Mouse (Mus musculus): ENCODE measurements at regions not wholly inside any gene's neighbourhood (a gene's known extent, or its start where the extent isn't known, plus 50 kb on each side); places are given as distances from the start of the nearest gene placed in this dataset.
"Not testable (repeated sequence)": the region's sequence is repeated elsewhere in the genome, so short reads cannot be mapped to it uniquely, and the experiment has no call there.

DNA sequence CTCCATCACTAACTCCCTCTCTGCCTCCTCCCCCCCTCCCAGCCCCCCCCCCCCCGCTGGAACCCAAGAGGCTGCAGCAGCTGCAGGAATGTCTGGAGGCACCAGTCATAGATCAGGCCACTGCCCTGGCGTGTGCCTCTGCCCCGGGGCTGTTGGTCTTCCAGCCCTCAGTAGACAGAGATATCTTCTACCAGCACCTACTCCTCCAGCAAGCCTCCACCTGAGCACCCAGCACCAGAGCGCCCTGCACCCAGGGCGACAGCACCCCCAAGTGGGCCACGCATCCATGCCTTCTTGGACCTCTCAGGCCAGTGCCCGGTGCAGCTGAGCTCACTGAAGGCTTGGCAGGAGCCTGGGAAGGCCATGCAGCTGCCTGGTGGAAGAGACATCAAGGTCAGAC, 936.5 kb downstream of the Diaph3 start:
- no peak for DNase-seq (ENCODE audit: low read depth, low spot score)

DNA sequence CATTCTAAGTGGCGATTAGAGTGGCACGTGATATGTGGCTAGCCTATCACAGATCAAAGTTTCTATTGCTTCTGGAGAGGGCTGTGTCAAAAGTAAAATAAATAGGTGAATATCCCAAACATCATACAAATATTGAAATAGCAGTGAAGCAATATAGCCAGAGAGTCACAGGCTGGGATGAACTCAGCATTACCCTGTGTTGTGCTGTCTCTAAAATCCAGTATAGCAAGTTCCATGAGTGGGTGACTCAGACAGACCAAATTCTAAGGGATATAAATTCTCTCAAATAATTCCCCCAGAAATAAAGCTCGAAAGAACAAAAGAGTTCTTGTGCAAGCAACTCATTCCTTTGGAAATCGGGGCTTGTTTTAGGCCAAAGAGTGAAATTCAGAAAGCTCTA, 943.2 kb downstream of the Diaph3 start:
- no peak for DNase-seq (ENCODE audit: low read depth, low spot score)

DNA sequence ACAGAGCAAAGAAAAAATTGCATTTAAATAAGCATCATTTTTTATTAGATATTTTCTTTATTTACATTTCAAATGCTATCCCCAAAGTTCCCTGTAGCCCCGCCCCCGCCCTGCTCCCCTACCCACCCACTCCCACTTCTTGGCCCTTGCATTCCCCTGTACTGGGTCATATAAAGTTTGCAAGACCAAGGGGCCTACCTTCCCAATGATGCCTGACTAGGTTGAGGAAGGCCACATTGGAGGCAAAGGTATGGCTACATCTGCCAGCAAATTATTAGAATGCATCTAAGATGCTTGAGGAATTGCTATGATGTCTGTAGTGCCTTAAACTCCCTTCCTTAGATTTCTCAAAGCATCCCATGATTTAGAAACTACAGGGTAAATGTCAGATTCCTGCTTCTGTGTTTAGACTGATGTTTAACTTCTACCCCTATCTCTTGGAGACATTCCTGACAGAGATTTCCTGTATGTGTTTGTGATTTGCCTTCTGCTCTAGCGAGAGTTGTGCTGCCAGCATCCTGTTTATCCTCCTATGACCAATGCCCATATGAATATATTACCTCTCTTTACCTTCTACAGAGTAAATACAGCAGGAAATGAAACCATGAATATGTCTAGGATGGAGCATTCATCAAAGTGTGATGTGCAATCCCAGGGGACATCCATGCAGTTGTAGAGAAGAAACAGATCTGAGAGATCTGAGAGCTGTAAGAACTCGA, 956.2 kb downstream of the Diaph3 start:
- DNase-seq (ENCODE audit: low read depth, low spot score): no peak

DNA sequence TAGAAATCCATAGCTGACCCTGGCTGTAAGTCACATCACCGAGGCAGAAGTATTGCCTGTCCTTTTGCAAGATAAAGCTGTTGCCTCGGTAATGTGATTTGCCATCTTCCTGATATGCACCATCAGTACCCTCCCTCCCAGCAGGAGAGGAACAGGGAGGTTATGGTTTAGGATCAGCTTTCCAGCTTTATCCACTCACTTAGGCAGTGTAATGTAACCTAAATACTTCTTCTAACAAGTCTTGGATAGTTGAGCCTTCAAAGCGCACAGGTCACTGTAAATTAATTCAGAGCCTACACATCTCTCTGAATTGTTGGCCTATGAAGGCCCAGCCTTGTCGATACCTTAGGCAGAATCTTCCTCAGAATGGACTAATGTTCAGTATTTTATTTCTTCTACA, 962.5 kb downstream of the Diaph3 start:
- no peak for DNase-seq (ENCODE audit: low read depth, low spot score)

DNA sequence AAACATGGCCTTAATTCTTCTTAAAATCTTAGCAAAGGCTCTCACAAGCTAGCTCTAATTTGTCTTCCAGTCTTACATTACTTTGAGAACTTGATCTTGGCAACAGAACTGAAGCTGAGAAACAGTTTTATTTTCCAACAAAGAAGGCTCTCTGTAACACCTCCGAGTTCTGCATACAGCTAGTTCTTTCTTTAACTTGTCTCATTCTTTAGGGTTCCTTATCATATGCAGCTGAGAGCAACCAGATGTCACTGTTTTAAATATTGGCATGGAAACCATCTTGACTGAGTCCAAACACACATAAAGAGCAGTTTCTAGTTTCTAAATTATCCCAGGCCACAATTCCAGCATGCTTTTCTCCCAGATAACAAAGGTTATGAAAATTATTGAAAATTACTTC, 969.9 kb downstream of the Diaph3 start:
- DNase-seq (ENCODE audit: low read depth, low spot score): no peak

DNA sequence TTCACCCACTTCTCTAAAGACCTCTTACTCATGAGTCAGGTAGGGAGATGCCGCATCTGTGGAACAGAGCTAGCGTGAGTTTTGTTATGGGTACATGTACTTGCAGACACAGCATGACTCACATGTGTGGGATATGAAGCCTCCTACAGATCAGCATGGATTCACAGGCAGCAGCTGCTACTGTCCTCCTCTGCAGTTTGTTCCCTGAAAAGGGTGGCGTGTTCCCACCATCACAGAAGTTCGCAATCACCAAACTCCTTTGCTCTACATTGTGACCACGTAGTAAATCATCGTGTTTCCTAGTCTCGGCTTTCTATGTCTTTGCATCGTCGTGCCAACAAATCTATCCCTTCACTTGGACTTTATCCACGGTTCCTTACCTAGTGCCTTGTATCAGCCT, 981.9 kb downstream of the Diaph3 start:
- no peak for DNase-seq (ENCODE audit: low read depth, low spot score)

DNA sequence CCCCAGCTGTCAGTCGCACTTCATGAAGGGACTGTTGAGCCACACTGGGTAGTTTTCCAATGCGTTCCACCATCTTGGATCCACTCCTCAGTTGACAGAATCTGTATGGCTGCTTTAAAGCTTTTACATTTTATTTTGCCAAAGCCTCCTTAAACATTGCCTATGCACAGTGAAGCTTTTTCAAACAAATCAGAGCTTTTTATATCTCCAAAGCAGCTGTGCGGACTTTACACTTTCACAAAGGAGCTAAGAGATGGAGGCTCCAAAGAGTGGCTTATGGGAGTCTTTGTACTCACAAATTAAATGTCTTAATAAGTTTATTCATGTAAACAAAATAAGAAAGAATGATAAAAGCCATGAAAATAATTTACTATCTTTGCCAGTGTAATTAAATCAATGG, 986.3 kb downstream of the Diaph3 start:
- no peak for DNase-seq (ENCODE audit: low read depth, low spot score)

DNA sequence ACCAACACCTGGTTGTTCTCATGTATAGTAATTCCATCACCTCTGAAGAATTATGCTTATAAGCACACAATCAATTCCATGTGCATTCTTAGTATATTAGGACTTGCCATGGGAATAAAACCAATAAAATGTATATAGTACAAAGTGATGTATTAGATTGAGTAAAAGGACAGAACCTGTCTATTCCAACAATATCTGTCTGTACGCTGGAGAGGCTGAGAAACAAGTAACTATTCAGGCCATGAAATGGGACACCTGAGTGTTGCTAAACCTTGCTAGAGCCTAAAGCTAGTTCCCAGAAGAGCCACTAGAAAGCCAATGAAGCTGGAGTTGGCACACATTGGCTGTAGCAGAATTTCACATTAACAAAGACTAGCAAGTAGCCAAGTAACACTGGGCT, 989.8 kb downstream of the Diaph3 start:
- no peak for DNase-seq (ENCODE audit: low read depth, low spot score)

DNA sequence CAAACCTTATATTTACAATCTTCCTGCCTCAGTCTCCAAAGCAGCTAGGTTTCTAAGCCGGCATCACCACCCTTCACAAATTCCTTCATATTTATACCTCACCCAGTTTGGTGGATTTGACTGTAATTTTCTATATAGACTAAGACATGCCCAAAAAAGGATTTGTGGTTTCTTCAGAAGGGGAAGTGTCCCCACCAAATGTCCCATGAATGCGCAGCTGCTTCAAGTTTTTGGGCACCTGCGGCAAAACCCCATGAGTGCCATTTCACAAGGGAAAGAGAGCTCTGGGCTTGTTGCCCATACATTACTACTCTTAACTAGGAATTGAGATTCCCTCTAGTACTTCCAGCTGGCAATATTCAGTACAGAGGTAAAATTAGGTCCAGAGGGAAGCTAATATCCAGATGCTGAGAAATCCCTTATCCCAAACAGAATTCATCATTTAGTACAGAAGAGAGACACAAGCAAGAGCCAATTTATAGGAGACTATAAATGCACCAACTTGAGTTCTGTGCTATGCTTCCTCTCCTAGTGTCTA, 990.6 kb downstream of the Diaph3 start:
- DNase-seq (ENCODE audit: low read depth, low spot score): no peak

DNA sequence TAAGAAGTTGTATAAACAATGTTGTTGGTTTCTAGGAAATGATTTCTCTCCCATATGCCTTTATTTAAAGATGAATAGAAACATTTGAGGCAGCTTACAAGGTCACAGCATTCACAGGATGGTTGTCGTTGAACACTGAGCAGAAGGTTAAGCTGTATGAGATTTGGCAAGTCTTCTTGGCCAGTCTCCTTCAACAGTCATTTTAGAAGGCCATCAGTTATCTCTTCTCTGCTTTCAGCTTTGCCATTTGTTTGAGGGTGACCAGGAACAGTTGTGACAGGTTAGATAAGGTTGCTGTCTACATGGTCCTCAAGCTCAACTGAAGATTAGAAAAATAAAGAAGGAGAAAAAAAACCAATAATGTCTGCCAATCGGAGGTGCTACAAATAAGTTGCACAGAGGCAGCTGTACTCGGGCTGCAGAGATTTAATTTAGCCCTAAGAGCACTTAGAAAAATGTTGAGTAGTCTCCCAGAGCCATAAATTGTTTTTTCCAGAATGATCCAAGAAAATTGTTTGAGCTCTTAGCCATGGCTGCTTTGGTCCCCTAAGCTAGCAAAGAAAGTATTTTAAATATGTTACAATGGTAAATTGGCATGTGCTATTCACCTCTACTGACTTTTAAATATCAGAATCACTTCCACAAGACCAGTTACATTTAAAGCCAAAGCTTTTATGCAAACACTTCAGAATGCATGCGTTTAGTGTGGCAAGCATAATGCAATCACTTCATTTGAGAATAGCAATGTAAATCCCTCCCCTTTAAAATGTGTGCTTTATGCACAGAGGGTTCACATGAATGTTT, 1025.6 kb downstream of the Diaph3 start:
- DNase-seq (ENCODE audit: low read depth, low spot score): no peak

DNA sequence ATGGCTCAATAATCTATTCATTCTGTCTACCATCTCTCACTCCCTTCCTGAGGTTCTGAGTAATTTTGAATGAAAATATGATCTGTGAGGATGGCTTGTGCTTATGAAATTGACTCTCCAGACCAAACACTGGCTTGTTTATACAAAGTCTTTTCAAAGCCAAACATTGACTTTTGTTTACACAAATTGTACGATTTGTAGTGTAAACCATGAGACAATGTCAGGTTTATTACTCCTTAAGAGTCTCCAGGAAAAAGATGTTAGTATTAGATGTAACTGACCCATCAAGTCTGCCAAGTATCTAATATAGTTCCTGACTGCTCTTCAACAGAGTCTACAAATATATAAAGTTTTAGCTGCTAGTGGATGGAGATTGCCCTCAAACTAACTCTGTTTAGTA, 1039.5 kb downstream of the Diaph3 start:
- no peak for DNase-seq (ENCODE audit: low read depth, low spot score)

DNA sequence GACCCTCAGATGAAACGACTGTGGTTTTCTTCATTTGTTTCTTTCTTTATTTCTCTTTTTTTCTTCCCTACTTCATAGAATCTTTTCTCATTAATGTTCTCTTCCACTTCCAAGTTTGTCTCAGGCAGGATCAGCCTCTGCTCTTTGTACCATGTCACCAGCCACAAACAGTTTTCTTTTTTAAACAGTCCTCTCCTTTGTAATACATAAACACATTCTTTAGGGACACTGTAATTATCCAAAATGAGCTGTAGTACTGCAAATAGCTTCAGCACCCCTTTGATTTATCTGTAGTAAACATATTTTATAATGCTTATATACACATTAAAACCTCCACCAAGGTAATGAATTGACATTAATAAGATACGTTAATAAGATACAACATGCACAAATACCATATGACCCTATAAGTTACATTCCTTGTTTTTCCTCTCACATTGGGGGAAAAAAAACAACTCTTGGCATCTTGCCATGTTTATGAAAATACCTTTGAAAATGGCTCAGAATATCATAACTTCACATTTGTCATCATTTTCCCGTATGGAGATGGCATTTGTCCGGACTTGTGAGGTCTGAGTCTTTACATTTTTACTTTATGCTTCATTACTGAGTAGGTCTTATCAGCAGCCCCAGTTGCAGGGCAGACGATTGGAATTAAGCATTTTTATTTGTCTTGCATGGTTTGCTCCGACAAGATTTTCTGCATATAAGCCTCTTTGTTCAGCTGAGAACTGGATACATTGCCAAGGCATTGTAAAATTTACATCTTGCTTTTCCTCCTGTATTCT, 1070.5 kb downstream of the Diaph3 start:
- no peak for DNase-seq (ENCODE audit: low read depth, low spot score)

DNA sequence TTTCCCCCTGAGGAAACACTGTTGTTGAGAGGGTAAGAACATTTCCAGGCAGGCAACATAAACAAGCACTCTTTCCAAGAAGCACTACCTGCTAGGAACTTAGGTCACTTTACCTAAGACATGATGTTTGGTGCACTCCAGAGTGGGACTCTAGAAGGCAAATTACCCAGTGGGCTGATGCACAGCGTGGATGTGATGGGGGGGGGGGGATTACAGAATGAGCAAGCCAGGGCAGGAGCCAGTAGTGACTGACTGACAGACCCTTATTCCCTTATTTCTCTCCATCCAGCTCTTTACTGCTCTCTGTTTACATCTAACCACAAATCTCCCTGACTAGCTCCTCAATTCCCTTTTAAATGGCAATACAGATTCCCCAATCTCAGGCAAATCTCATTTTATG, 1071.7 kb downstream of the Diaph3 start:
- DNase-seq (ENCODE audit: low read depth, low spot score): no peak

DNA sequence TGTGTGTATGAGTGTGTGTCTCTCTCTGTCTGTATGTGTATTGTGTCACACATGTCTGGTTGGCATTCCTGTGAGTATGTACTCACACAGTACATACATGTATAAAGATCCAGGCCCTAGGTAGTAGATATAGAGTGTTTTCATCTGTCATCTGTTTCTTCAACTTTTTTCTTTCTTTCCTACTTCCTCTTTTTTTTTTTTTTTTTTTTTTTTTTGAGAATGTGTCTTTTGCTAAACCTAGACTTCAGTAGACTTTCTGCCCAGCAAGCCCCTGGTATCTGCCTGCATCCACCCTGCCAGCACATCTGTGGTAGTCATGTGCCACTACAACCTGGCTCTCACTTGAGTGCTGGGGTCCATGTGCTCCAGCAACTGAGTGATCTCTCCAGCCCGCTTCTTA, 1073.3 kb downstream of the Diaph3 start:
- no peak for DNase-seq (ENCODE audit: low read depth, low spot score)

DNA sequence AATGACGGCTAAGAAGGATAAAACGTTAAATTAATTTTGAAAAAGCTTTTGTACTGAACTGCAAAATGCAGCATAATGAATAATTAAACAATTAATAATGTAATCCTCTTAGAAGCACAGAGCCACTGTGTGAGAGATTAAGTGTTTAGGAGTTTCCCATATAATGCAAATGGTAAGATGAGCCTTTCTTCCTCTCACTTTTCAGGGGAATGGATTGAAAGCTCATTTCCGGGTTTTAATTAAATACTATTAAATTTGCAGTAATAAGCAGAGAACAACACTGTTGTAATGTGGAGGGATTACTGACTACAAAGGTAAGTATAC, 1077.5 kb downstream of the Diaph3 start:
- DNase-seq (ENCODE audit: low read depth, low spot score): no peak

DNA sequence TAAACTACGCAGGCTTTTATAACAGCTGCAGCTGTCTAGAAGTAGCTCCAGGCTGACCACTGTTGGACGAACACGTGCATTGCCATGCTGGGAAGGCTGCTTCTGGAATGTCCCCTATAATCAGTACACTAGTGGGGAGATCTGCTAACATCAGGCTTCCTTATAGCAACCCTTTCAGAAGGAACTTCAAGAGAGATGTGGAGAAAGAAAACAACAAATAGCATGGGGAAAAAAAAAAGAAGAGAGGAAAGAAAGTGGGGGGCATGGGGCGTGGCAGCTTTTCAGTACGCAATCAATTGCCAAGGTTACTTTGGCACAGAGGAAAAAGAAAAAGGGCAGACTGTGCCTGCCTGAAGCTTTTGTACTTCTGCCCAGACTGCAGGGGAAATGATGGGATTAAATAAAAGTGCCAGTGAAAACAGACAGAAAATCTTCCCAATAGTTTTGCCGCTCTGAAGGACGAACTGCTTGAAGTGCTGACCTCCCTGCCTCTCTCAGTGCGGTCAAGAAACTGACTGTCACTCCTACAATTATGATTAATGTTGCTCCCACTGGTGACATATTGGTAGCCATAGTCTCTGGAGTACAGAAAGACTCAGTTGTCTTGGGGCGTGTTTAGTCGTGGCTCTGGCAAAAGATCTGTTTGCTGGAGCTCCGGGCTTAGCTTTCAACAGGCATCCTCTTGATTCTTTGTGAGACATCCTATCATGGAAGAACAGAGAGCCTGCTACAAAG, 1078.0 kb downstream of the Diaph3 start:
- DNase-seq (ENCODE audit: low read depth, low spot score): peak; percentile 20

DNA sequence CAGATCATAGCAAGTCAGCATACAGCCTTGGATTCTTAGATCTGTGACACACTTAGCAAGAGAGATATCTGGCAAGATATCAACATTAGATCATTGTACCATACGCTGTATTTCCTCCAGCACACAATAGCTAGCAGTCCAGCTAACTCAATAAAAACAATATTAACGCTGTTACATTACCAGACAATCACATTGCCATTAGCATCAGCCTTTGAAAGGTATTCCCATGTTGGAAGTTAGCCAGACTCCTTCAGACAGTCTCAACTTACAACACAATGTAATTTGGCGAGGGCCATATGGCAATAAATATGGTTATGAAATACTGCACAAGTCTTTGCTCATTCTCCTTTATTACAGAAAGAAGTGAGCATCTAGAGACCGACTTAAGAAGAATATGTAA, 1084.0 kb downstream of the Diaph3 start:
- DNase-seq (ENCODE audit: low read depth, low spot score): no peak

DNA sequence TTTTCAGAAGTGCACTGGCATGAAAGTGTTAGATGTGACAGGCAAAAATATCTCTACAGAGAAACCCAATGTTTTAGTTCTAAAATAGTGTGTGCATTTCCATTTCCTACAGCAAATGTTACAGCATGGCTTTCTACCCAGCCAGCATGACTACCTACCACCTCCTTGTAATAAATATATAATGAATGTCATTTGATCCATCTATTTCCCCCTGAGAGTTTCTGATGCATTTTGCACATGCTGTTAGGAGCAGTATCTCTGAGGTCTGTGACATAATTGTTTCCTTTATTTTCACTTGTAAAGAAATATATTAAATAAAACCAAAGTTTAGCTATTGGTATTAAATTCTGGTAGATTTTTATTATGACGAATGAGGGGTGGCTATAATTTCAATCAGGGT, 1086.4 kb downstream of the Diaph3 start:
- DNase-seq (ENCODE audit: low read depth, low spot score): no peak

DNA sequence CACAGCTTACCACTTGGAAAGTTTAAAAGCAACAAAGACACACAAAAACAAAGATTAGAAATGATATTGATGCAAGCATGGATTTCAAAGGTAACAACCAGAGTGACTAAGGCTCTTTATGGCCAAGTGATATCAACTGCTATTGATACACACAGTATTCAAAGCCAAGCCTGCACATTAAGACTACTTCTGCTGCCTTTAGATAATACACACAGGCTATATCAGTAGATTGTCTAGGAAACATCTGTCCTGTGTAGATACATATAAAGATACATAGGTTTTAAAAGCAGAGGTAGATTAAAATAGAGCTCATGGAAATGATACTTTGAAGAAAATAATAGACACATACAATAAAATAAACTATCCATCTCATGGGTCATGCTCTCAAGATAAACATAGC, 1111.6 kb downstream of the Diaph3 start:
- no peak for DNase-seq (ENCODE audit: low read depth, low spot score)

DNA sequence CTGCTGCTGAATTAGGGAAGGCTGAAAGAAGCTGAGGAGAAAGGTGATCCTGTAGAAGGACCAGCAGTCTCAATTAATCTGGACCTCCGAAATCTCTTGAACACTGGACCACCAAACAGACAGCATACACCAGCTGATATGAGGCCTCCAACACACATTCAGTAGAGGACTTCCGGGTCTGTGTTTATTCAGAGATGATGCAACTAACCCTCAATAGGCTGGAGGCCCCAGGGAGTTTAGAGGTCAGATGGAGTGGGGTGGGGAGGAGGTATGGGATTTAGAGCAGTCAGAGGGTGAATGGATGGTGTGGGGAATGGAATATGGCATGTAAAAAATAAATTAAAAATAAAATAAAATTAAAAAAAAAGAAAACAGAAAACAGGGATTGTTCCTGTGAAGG, 1123.4 kb downstream of the Diaph3 start:
- DNase-seq (ENCODE audit: low read depth, low spot score): not testable (repeated sequence)

Data from brain, embryonic 18.5 days (tissue).